Mouse (Mus musculus) CH12.LX (cell line): ENCODE measurements at regions not wholly inside any gene's neighbourhood (a gene's known extent, or its start where the extent isn't known, plus 50 kb on each side); places are given as distances from the start of the nearest gene placed in this dataset.

ENCODE experiments used
- DNase-seq: peaks from one replicate; pipeline ENCODE4 v3.0.0-alpha.2; 2013; ENCODE audit errors: extremely low read depth
- H3K27ac ChIP-seq: 2 replicates; pipeline ENCODE4 v1.5.1; 2012; ENCODE audit warnings: low read depth, mild to moderate bottlenecking, control low read depth, moderate library complexity; ENCODE audit not compliant: insufficient read depth
- H3K27me3 ChIP-seq: replicated peaks from 2 replicates; pipeline ENCODE3; 2012; ENCODE audit warnings: inconsistent platforms
- H3K36me3 ChIP-seq, 2 experiments: replicated peaks in 1 of 2; 2 replicates each; pipeline versions ENCODE3 to v1.6.1; 2012; ENCODE audit warnings: inconsistent platforms in 1 of 2, low read length in 1 of 2, mild to moderate bottlenecking in 1 of 2, mixed read lengths in 1 of 2, moderate library complexity in 1 of 2; ENCODE audit not compliant: control insufficient read depth in 1 of 2, insufficient read depth in 1 of 2
- H3K4me1 ChIP-seq, 2 experiments: 2 replicates each; pipeline ENCODE4 v1.6.1; 2012; ENCODE audit warnings: inconsistent platforms in 1 of 2, moderate library complexity in 1 of 2; ENCODE audit not compliant: insufficient read depth in 2 of 2, control insufficient read depth in 1 of 2
- H3K4me2 ChIP-seq: 2 replicates; pipeline ENCODE4 v1.6.1; 2012; ENCODE audit warnings: low read depth, mild to moderate bottlenecking, control low read depth; ENCODE audit not compliant: poor library complexity, insufficient read depth, severe bottlenecking
- H3K4me3 ChIP-seq, 3 experiments: fragments of 150-350 bp in 1 of 3; sonication (generic) in 1 of 3; replicated peaks in 1 of 3; 2 replicates each; pipeline versions ENCODE3 to v1.5.1; 2011 to 2012; ENCODE audit warnings: low read depth in 2 of 3, low read length in 2 of 3, mild to moderate bottlenecking in 2 of 3, moderate library complexity in 2 of 3, control low read depth in 1 of 3, improper control_type of control experiment in 1 of 3, inconsistent platforms in 1 of 3, mixed read lengths in 1 of 3; ENCODE audit not compliant: poor library complexity in 1 of 3
- H3K79me2 ChIP-seq: replicated peaks from 2 replicates; pipeline ENCODE4 v1.6.1; 2012; ENCODE audit warnings: mild to moderate bottlenecking, moderate library complexity; ENCODE audit not compliant: control insufficient read depth, poor library complexity, insufficient read depth, severe bottlenecking; ENCODE audit errors: extremely low read depth
- H3K9ac ChIP-seq: 2 replicates; pipeline ENCODE4 v1.6.1; 2012; ENCODE audit warnings: low read depth, mild to moderate bottlenecking, control low read depth, moderate library complexity; ENCODE audit not compliant: insufficient read depth
- H3K9me3 ChIP-seq: replicated peaks from 2 replicates; pipeline ENCODE3; 2012; ENCODE audit warnings: low read length, inconsistent platforms, mixed read lengths
- BHLHE40 ChIP-seq: IDR thresholded peaks from 2 replicates; pipeline ENCODE4 v1.6.1; 2011; ENCODE audit warnings: mild to moderate bottlenecking, low read depth, low read length, improper control_type of control experiment
- CHD2 ChIP-seq: IDR thresholded peaks from 2 replicates; pipeline ENCODE4 v1.6.1; 2011; ENCODE audit warnings: low read length, improper control_type of control experiment
- GABPA ChIP-seq: IDR thresholded peaks from 2 replicates; pipeline ENCODE4 v1.6.1; 2012; ENCODE audit warnings: low read depth, low read length, improper control_type of control experiment, inconsistent platforms; ENCODE audit not compliant: insufficient replicate concordance
- JUN ChIP-seq: IDR thresholded peaks from 2 replicates; pipeline ENCODE4 v1.6.1; 2011; ENCODE audit warnings: low read depth, mild to moderate bottlenecking, low read length, improper control_type of control experiment, moderate library complexity; ENCODE audit not compliant: insufficient read depth
- JUND ChIP-seq: conservative IDR thresholded peaks from 2 replicates; pipeline ENCODE4 v1.6.1; 2011; ENCODE audit warnings: low read depth, low read length, improper control_type of control experiment
- MAX ChIP-seq: IDR thresholded peaks from 2 replicates; pipeline ENCODE4 v1.6.1; 2011; ENCODE audit warnings: low read length, improper control_type of control experiment
- MEF2A ChIP-seq: IDR thresholded peaks from 2 replicates; pipeline ENCODE4 v1.6.1; 2014; ENCODE audit warnings: low read depth, mild to moderate bottlenecking, inconsistent platforms, low read length, improper control_type of control experiment, borderline replicate concordance
- MXI1 ChIP-seq: IDR thresholded peaks from 2 replicates; pipeline ENCODE4 v1.6.1; 2011; ENCODE audit warnings: mild to moderate bottlenecking, low read depth, low read length, improper control_type of control experiment
- NELFE ChIP-seq: IDR thresholded peaks from 2 replicates; pipeline ENCODE4 v1.6.1; 2011; ENCODE audit warnings: low read depth, low read length, improper control_type of control experiment
- PAX5 ChIP-seq: IDR thresholded peaks from 2 replicates; pipeline ENCODE4 v1.6.1; 2012; ENCODE audit warnings: low read length, inconsistent platforms, mixed read lengths
- POLR2AphosphoS2 ChIP-seq: IDR thresholded peaks from 2 replicates; pipeline ENCODE4 v1.6.1; 2011; ENCODE audit warnings: low read depth, low read length, improper control_type of control experiment
- RCOR1 ChIP-seq: conservative IDR thresholded peaks from 2 replicates; pipeline ENCODE4 v1.6.1; 2012; ENCODE audit warnings: low read depth, mild to moderate bottlenecking, inconsistent platforms, low read length, improper control_type of control experiment
- SMC3 ChIP-seq: IDR thresholded peaks from 2 replicates; pipeline ENCODE4 v1.6.1; 2011; ENCODE audit warnings: low read depth, low read length, improper control_type of control experiment
- UBTF ChIP-seq: IDR thresholded peaks from 2 replicates; pipeline ENCODE4 v1.6.1; 2012; ENCODE audit warnings: low read depth, mild to moderate bottlenecking, inconsistent platforms, low read length, improper control_type of control experiment, moderate library complexity
- USF1 ChIP-seq: IDR thresholded peaks from 2 replicates; pipeline ENCODE4 v1.6.1; 2014; ENCODE audit warnings: low read depth, mild to moderate bottlenecking, inconsistent platforms, low read length, improper control_type of control experiment
- ZC3H11A ChIP-seq: IDR thresholded peaks from 2 replicates; pipeline ENCODE4 v1.6.1; 2012; ENCODE audit warnings: low read depth, mild to moderate bottlenecking, inconsistent platforms, low read length, improper control_type of control experiment
- ZKSCAN1 ChIP-seq: IDR thresholded peaks from 2 replicates; pipeline ENCODE4 v1.6.1; 2012; ENCODE audit warnings: low read depth, inconsistent platforms, low read length, improper control_type of control experiment, borderline replicate concordance
- dilution Hi-C: fragments of 300-500 bp; cut with MboI; formaldehyde crosslinking; loops from 2 replicates; pipeline ENCODE4 v1.14.3; 2020; ENCODE audit warnings: low sequenced_read_pairs; ENCODE audit not compliant: extremely low pct_unique_long_range_greater_than_20kb, extremely low pct_ligation_motif_present
- in situ Hi-C: fragments of 300-500 bp; cut with MboI; formaldehyde crosslinking; loops from 3 replicates; pipeline ENCODE4 v1.14.3; 2019; ENCODE audit warnings: low sequenced_read_pairs, low pct_ligation_motif_present, low pct_unique_long_range_greater_than_20kb, mixed read lengths

DNA sequence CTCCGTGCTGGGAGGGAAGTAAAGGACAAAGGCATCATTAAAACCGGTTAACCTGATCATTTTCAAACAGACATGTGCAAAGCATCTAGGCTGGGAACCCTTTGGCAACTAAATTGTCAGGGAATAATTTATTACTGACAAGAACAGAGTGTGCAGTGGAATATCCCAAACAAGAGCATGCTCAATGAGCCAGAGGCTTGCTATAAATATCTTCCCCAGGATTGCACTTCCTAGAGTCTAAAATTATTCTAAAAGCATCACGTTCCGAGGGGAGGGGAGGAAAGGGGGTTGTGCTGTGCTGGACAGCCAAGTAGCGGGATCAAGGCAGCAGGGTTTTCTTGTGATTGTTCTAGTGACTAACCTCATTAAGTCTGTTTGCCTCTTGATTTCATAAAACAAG is 356.0 kb upstream of the Cited2 start:
- dilution Hi-C loops = no loop called here
- H3K4me2 ChIP-seq = no peak overlapping the region
- H3K9ac ChIP-seq = no peak overlapping the region
- TF ChIP-seq USF1 = no peak
- no peak for TF ChIP-seq MXI1
- TF ChIP-seq ZC3H11A = no peak
- TF ChIP-seq ZKSCAN1 = no peak
- no peak for TF ChIP-seq CHD2
- no peak for TF ChIP-seq BHLHE40
- no peak for TF ChIP-seq MEF2A
- no peak for TF ChIP-seq GABPA
- no peak for TF ChIP-seq JUN
- no peak for TF ChIP-seq PAX5
- no peak for TF ChIP-seq UBTF
- TF ChIP-seq MAX = no peak
- no peak for TF ChIP-seq NELFE
- TF ChIP-seq JUND = no peak
- no peak for TF ChIP-seq POLR2AphosphoS2
- TF ChIP-seq SMC3 = no peak
- no peak for TF ChIP-seq RCOR1
- TF ChIP-seq, all 38 proteins: peak for 0
- Histone ChIP-seq H3K79me2 (no peaks in the 10 kb centered on the region), H3K36me3 (no peaks in the 10 kb centered on the region), H3K4me3 (no peak overlapping the region), H3K27me3 (no peaks in the 10 kb centered on the region), H3K9me3 (no peaks in the 10 kb centered on the region), H3K27ac (no peak overlapping the region), H3K4me1 (peaks cover 0 to 5% of the 10 kb centered on the region in 2 experiments; a peak in 1 of 4 replicates)
- in situ Hi-C loops = no loop called here
- no peak for DNase-seq

DNA sequence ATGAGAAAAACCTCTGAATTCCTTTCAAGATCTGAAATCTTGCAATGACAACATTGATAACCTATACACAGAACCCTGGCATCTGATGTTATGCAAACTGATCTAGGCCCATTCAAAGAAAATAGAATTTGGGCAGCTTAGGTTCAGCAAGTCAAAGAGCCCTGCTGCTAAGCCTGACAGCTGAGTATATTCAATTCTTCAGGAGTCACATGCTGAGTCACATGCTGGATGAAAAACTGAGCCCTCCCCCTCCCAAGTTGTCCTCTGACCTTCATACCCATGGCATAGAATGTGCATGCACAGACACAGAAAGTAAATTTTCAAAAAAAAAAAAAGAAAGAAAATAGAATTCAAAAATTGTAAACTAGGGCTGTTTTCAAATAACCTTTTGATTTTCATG is 355.6 kb upstream of the Cited2 start:
- Histone ChIP-seq H3K27me3 (no peaks in the 10 kb centered on the region), H3K36me3 (no peaks in the 10 kb centered on the region), H3K4me2 (no peak overlapping the region), H3K4me1 (peaks cover 0 to 5% of the 10 kb centered on the region in 2 experiments; a peak in 1 of 4 replicates), H3K79me2 (no peaks in the 10 kb centered on the region), H3K9ac (no peak overlapping the region), H3K4me3 (no peak overlapping the region), H3K27ac (no peak overlapping the region), H3K9me3 (no peaks in the 10 kb centered on the region)
- no peak for TF ChIP-seq UBTF
- 0 out of 2 replicates have a peak, but pooled peaks have one; percentile 19 for TF ChIP-seq BHLHE40
- no peak for DNase-seq
- dilution Hi-C loops = no loop called here
- in situ Hi-C loops = no loop called here
